Mouse (Mus musculus) retina, postnatal 1 day (tissue): ENCODE measurements around the gene Phka2.

Experiments
- DNase-seq: peaks from one replicate; pipeline ENCODE4 v3.0.0-alpha.2; 2012

Gene Phka2

DNA sequence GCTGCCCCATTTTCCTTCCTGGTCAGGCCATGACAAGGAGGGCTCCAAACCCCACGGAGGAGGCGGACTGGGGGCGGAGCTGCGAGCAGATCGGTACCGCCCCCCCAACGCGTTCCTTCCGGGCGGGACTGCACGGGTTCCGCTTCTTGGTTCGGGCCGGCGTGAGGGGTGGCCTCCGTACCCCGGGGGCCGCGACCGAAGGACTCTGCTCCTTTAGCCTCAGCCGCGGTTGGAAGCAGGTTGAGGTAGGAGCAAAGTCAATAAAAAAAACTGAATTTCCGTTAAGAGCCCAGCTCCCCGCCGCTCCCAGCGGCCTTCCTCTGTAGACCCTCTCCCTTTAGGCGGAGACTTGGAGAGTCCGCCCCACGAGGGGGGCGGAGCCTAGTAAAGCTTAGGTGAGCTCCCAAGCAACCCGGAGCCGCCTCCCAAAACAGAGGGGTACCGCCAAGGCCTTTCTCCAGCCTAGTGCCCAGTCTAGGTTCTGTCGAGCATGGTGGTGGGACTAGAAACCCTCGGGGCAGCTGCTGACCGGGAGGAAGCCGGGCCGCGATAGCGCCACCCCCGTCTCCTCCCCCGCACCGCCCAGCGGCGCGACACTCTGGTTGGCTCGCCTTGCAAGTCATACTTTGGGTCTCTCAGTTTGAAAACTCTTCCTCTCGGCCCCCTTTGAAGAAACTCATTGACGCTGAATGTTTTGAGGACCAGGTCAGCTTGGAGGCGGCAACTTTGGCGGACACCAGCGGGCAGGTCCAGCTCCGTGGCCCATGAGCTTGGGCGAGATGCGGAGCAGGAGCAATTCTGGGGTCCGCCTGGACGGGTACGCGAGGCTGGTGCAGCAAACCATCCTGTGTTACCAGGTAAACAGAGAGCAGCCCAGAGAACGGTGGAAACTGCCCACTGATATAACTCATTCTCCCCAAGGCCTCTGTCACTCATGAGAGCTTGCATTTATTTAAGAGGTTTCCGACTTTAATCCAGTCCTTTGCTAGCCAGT lies at the start of gene Phka2:
Gene Phka2 (plus strand): TSS at position 119 of the 994 bp plus-strand sequence.
- peak; percentile 88 for DNase-seq

DNA sequence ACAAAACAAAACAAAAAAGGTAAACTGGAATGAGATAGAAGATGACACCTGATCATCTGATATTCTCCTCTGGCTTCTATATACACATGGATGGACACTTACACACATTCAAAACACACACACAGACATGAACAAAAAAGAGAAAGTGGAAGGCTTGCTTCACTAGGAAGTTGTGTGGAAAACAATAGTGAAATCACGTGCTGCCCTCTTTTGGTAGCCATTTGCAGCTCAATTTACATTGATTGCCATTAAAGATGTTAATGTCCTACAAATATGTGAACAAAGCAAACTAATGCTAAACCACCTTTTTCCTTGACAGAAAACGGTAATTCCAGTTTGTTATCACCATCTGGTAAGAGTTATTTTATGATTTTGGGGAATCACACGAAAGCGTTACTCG lies 46.3 kb upstream of the Phka2 start:
- DNase-seq: peak; percentile 0

DNA sequence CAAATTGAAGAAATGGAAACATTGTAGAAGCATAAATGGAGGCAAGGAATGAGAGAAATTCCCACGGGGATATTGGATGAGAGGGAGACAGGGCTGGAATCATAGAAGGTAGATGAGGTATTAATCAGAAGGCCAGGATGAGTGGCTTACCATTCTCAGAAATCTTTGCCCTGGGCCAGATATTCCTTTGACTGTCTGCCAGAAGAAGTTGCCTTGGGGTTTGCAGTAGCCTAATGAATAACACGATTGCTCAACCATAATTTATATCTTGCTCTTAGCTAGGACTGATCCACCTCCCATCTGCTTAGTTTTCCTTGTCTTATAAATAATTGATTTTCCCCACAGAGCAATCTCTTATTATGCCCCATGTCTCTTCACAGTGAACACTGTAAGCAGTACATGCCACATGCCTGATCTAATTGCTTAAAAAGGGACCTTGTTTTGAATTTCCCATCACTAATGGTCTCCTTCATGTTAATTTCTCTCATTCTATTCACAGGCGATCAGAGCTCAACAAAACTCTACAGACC lies 30.6 kb upstream of the Phka2 start:
- DNase-seq: no peak

DNA sequence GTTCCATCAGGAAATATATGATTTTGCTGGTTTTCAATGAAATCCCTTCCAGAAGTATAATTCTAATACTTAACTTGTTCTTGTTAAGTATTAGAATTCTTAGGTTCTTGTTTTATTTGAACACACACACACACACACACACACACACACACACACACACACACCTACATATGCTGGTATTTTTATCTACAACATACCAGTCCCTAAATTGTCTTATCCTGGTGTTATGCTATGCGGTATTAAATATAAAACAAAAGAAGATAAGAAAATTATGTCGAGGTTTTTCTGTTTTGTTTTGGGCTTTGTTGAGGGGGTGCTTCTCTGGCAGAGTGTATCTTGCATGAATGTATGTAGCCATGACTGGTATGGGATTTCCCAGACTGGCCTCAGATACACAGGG lies 12.2 kb upstream of the Phka2 start:
- no peak for DNase-seq

DNA sequence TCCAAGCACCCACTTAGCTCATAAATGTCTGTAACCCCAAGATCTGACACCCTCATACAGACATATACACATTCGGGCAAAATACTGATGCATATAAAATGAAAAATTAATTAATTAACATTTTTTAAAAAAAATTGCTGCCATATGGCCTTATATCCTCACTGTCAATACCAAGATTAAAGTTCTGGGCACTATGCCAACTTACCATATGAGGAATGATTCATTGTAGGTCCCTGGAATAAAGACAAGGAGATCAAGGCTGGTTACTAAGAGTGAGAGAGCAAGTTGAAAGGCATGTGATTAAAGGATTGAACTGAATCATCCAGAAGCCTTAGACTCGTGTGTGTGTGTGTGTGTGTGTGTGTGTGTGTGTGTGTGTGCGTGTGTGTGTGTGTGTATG lies 7.6 kb upstream of the Phka2 start:
- peak; percentile 60 for DNase-seq

DNA sequence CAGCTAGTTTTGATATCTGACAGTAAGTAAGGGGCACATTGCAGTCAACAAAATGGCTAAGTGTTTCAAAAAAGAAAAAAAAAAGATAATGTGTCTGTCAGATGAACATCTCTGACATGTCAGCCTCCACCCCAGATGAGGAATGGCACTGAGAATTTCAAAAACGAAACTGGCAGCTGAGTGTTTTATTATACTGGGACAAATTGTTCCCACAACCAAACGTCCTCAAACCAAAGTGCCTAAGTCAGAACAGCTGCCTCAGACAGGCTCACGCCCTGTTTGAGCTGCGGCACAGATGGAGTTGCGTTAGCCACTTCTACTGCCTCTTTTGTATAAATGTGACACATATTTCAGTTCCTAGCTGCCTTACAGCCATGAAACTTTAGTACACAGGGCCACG lies 7.0 kb upstream of the Phka2 start:
- DNase-seq: no peak

DNA sequence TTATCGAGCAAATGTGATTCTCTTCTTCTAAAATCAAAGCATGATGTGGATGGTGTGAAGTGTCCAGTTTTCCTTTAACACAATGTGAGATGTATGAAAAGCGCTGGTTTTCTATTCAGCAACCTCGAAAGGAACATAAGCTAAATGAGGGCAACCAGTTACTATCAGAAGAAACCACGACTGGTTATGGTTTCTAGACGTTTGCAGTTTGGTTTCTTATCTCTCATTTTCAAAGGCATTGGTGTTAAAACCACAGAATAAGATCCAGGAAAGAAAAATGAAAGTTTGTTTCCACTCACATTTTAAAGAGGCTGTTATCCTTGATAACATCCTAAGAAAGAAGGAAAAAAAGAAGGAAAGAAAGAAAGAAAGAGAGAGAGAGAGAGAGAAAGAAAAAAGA lies 5.5 kb upstream of the Phka2 start:
- DNase-seq: no peak

DNA sequence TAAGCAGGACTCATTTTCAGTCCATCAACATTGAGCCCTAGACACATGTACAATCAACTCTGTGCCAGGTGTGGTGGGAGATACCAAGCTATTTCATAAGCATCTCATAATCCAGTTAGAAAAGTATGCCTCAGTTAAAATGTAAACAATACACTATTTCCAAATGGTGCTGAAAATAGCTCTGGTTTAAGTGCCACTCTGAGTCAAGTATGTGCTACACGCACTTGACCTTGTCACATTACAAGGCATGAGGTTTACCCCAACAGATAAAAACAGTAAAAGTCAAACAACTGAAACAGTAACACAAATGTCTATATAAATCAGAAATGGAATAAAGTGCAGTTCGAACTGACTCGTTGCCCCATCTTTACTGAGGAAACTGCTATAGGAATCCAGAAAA lies 871 bp upstream of the Phka2 start:
- DNase-seq: no peak

DNA sequence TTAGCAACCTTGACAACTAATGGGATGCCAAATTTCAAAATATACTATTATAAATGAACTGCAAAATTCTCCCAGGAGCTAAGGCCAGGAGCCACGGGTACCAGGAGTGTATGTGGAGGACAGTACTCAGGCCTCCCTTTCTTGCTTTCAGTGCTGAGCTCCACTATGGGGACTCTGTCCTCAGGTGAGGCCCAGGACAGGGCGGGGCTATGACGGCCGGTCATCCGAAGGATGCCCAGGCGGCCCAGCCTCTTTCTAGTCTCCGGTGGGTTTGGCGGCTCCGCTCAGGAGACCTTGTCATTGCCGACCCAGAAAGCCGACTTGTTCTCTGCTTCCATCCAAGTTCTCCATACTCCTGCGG lies 299 bp upstream of the Phka2 start:
- no peak for DNase-seq

DNA sequence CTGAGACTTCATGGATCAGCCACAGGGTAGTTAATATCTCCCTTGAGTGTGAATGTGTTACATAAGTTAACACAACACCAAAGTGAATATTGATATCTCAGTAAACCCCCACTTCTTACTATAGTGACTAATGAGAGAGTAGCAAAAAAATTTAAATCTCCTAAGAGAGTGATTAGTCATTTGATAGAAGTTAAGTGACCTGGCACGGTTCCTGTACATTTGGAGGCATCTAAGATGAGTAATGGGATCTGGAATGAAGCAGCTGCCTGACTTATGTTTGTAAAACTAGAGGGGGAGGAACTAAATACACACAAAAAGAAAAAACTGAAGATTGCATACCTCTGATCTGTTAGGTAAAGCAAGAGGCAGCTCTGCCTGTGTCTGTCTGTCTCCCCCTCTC lies 7.1 kb downstream of the Phka2 start:
- DNase-seq: no peak

DNA sequence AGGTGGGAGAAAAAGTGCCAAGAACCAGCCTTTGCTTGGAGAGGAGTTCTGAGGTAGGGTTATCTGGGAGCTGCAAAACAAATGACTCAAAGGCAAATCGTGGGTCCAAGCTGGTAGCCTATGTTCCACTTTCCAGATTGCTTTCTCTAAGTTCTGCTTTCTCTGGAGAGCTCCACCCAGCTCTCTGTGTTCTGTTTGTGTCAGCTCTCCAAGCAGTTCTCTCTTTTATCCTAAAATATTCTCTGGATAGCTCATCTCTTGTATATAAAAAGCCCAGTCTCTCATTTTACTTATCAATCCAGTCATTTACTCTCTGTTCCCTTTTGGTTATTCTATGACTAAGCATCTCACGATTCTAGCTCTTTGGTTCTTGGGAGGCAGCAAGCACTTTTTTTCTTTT lies 8.2 kb downstream of the Phka2 start:
- DNase-seq: no peak

DNA sequence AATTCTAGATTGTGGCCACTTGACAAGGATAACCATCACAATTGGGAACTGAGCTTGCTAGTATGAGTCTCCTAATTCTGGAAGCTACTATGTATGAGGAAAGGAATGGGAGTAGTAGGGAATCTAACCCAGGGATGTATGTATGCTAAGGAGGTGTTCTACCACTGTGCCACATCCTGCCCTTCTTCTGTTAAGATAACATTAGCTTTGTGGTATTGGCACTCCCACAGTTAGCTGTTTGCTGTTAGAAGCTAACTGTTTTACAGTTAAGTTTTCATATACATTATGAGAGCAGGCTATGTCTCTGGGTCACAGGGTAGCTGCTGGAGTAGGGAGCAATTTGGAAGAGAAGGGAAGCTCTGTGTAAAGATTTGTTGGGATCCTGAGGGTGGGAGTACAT lies 14.1 kb downstream of the Phka2 start:
- no peak for DNase-seq

DNA sequence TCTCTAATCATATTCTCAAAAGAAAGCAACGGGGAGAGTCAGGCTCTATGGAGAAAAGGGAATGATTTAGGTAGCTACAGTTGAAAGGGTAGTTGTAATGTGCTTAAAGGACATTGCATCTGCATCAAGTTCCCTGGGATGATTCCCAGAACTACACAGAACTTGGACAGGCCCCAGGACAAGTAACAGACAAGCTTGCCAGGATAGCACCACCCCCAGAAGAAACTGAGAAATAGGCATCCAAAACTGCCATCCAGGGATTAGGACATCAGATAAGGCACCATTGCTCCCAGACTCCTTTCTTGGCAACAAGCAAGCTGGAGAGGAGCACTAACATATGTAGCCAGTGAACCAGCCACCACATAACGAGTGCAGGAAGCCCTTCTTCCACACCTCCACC lies 40.8 kb downstream of the Phka2 start:
- no peak for DNase-seq

DNA sequence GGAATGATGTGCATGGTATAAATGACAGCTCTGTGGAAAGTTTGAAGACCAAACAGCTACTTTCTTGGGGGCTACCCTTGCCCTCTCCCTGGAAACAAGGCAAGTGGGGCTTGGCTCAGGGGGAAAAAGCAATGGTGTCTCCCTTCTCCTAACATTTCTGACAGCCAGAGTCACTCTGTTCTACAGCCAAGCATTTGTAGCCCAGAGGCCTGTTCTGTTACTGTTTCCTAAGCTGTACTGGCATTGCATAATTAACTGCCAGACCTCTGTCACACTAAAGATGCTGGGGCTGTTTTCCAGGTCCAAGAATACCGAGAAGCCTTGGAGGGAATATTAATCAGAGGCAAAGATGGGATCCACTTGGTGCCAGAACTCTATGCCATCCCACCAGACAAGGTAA lies 46.9 kb downstream of the Phka2 start:
- no peak for DNase-seq

DNA sequence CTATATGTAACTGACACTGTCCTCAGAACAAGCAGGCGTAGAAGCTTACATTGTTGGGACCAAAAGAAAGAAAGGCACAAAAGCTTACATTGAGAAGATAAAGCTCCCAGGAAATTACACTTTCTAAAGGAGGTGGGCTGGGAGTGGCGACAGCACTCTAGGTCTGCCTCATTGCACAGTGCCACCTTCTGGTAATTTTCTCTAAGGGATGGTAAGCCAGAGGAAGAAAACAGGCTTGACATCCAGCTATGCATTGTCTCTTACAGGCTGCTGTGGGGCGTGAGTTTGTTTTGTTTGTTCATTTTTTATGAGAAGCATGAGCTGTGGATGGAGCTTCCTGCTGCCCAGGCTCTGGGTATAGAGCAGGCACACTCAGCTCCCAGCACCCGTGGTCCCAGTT lies 50.1 kb downstream of the Phka2 start:
- DNase-seq: peak; percentile 1

DNA sequence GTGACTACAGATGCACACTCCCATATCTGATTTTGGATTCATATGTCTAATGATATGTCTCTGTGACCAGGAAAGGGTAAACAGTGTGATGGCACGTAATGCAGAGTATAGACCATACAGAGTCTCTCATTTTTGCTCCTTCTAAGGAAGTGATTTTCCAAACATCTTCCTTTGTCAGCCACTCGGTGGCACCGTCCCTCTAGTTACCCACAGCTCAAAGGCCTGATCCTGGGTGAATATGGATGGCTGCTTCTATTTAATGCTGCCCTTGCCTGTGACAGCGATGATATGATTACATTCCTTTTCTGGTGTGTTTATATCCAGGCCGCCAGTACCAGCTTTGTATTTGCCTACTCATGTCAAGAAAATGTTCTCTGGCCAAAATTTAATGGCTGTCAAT lies 81.6 kb downstream of the Phka2 start:
- peak; percentile 25 for DNase-seq

DNA sequence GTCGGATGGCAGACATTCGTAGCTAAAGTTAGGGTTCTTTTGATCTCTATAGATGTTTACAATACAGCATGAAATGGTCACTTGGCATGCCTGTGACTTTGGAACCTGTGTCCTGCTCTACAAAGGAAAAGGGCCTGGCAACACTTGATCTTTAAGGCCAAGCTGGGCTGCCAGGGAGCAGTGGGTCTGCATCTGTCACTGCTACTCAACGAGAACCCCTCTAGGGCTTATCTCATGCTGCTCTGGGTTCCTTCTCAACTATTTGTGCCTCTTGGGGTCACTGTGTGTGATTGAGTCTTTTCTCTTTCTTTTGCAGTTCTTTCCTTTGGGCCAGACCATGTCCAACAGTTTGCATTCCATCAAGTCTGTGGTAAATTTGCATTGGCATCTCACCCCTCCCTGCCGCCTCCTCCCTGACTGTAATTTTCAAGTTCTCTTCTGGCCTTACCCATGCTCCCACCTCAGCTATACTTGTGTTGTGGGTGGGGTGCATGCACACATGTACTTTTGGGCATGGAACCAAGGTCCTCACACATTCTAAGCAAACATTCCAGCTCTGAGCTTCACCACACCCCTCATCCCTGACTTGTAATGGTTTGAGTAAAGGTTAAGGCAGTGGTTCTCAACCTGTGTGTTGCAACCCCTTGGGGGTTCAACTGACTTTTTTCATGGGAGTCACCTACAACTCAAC lies 82.3 kb downstream of the Phka2 start:
- DNase-seq: no peak

DNA sequence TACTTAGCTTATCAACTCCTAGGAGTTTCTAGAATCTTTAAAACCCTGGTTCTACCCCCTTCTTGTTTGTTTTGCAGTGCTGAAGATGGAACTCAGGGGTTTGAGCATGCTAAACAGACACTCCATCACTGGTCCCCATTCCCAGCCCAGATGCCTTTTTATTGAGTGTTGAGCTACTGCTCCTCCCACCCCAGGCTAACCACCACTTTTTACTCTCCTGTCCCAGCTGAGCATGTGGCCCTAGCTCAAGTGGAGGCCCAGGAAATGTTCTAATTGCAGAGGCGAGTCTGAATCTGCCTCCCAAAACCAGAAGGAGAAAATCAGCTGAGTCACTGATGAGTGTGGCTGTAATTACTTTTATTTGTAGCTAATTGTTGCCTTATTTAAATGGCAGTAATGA lies 83.1 kb downstream of the Phka2 start:
- DNase-seq: no peak

DNA sequence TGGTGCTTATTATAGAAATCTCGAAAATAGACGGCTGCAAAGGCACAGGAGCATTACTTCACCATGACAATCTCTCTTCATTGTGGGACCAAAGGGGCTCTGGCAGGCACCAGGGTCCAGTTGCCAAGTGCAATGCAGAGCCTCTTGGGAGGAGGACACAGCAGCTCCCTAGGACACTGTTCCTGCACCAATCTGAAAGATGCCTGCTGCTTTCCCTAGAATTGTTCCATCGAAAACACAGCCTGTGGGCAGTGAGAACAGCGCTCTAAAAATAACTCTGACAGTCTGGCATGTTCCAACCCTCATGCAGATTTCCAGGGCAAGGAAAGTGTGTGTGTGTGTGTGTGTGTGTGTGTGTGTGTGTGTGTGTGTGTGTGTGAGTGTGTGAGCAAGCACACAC lies 86.6 kb downstream of the Phka2 start:
- no peak for DNase-seq

DNA sequence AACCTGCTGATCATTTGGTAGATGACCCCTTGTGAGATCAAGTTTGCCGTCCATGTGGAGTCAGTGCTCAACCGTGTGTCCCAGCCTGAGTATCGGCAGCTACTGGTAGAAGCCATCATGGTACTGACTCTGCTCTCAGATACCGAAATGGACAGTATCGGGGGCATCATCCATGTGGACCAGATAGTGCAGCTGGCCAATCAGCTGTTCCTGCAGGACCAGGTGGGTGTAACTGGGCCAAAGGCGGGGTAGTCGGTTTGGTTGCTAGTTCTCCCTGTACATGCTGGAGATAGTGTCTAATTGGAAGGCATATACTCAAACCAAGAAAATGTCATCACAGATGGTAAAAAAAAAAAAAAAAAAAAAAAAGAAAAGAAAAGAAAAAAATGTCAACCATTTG lies 88.2 kb downstream of the Phka2 start:
- no peak for DNase-seq

DNA sequence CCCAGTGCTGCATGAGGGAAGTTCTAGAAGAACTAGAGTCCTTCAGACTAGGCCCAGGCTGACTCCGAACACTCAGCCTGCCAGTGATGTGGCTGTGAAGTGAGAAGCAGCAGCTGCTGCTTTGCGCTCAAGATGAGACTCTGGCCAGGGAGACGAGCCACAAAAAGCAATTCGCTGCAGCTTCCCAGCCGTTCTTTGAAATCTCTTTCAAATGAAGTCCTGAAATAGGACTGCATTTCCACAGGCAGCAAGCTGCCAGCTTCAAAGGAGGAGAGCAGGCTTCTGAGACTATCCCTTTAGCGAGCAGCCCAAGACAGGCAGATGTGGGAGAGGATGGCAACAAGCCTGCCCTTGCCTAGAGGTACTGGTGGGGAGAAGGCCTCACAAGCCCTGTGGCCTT lies 91.0 kb downstream of the Phka2 start:
- no peak for DNase-seq

DNA sequence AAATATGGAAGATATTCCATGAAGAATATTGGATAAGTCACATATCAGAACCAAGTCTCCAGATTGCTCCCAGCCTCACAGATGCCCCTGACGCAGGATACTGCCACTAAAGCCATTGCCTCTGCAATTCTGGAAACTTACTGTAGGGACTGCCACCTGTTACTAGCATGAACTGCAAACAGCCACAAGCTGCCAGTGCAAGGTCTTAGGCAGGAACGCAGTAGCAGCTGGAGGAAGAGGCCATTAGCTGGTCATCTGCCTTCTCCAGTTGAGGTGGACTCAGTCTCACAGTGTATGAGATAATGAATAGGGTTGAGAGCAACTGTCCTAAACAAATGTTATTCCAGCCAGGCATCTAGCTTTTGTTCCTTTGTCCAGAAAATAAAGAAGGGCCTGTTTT lies 96.1 kb downstream of the Phka2 start:
- DNase-seq: peak; percentile 9

DNA sequence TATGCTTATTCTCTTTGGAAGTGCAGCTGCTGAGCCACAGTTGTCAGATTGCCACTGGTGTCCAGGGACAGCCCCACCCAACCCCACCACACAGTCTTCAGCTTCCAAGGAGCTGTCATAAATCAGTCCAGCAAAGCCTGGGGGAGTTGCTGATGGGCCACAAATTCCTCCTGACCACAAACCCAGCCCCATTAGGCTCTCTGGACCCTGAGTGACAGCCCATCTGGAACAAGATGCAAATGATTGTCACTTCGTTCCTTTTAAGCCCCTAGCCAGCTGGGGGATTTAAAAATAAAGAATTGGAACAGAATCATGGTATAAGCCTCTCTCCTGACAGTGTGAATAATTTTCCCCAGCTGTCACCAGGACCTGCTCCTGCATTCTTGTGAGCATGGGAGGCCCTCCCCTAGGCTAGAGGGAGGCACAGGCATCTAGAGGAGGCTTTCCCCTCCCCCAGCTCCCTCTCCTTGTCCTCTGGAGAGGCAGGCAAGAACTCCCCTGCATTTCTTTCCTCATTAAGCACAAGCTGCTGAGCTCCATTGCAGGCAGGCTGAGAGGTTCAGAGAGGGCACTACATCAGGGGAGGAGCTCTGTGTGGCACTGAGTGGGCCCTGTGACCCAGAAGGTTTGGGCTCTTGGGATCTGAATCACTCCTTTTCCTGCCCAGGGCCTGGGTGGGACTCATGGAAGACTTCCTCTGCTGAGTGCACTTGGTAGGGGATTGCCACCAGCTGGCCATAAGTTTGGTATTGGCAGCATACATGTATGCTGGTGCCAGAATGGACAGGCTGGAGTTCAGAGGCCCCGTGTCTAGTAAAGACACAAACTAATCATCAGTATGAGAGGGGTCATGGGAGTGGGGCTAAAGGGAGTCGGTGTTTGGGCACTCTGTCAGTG lies 96.8 kb downstream of the Phka2 start:
- peak; percentile 78 for DNase-seq
